Mouse (Mus musculus) hindbrain, postnatal 0 days (tissue): ENCODE measurements around the gene Stn1. TPM values are rescaled to one million over a fixed set of nuclear protein-coding genes. Genes with fewer than 3 reads are reported as not detected.

ENCODE experiments used
- ATAC-seq: fragments of 200-750 bp; cut with Nextera tagmentation; 2 replicates; pipeline ENCODE4 v1.8.0; 2017; ENCODE audit warnings: mild to moderate bottlenecking, moderate TSS enrichment, moderate library complexity
- DNase-seq: peaks from one replicate; pipeline ENCODE4 v3.0.0-alpha.2; 2015; ENCODE audit warnings: low spot score
- H3K27ac ChIP-seq: fragments of 300-500 bp; sonication (generic); 2 replicates; pipeline ENCODE4 v1.5.1; 2014; ENCODE audit warnings: mild to moderate bottlenecking
- H3K27me3 ChIP-seq: fragments of 300-500 bp; sonication (generic); 2 replicates; pipeline ENCODE4 v1.6.1; 2014; ENCODE audit warnings: low read length, mixed read lengths; ENCODE audit not compliant: insufficient read depth
- H3K36me3 ChIP-seq: fragments of 300-500 bp; sonication (generic); 2 replicates; pipeline ENCODE4 v1.6.1; 2014; ENCODE audit warnings: low read length, mixed read lengths; ENCODE audit not compliant: insufficient read depth
- H3K4me1 ChIP-seq: fragments of 300-500 bp; sonication (generic); 2 replicates; pipeline ENCODE4 v1.6.1; 2014; ENCODE audit warnings: antibody characterized with exemption, low read length, mixed read lengths; ENCODE audit not compliant: insufficient read depth
- H3K4me2 ChIP-seq: fragments of 300-500 bp; sonication (generic); 2 replicates; pipeline ENCODE4 v1.6.1; 2014; ENCODE audit warnings: low read depth, mild to moderate bottlenecking, low read length, moderate library complexity, mixed read lengths
- H3K4me3 ChIP-seq: fragments of 300-500 bp; sonication (generic); 2 replicates; pipeline ENCODE4 v1.5.1; 2014; ENCODE audit warnings: low read length
- H3K9ac ChIP-seq: fragments of 300-500 bp; sonication (generic); replicated peaks from 2 replicates; pipeline ENCODE4 v1.6.1; 2014; ENCODE audit warnings: mild to moderate bottlenecking, low read length, moderate library complexity, mixed read lengths
- H3K9me3 ChIP-seq: fragments of 300-500 bp; sonication (generic); 2 replicates; pipeline ENCODE4 v1.6.1; 2016; ENCODE audit warnings: low read length, mixed read lengths
- CTCF ChIP-seq: IDR thresholded peaks from 2 replicates; pipeline ENCODE4 v1.5.1; 2016; ENCODE audit warnings: antibody characterized with exemption, control low read depth, low read depth
- WGBS: fragments of 180-500 bp; shearing (Covaris S2); extraction: QIAGEN DNeasy Blood & Tissue Kit; methylation state at CpG from one replicate; pipeline ENCODE4 v1.1.7; 2014; 5-methylcytosine and 5-hydroxymethylcytosine counted together
- polyA plus RNA-seq: library from polyadenylated mRNA; unstranded; fragments of >200 nt; fragmentation: Nextera tagmentation; extraction: Ambion mirVana; gene quantifications from 2 replicates; pipeline ENCODE4 v1.2.1, GENCODE M21; 2015
- total RNA-seq: library from RNA; depleted of rRNA; stranded (reverse); fragments of >200 nt; gene quantifications from 2 replicates; pipeline ENCODE4 v1.2.3, GENCODE M21; 2014

Stn1 gene
- total and polyA plus RNA-seq, 2 experiments from 2014 or later, result 19.1 to 20.9 TPM

DNA sequence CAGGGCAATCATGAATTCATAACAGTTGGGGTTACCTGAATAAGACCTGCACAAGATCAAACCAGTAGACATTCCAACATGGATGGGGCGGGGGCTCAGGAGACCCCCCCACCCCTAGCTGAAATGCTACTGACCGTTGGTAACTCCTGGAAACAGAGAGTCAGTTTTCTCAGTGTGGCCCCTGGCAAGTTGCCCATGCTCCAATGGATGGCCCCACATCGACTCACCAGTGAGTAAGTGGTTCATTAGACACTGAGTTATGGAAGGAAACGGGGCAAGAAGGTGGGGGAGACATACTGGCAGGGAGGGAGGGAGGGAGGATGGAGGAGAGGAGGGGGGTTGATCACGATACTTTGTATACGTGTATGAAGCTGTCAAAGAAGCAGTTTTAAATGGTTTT is 81.3 kb downstream of the Stn1 start:
- H3K4me1 ChIP-seq, result peaks cover 17% of the 10 kb centered on the region; the same call in 1 of the 2 replicates
- H3K27ac ChIP-seq, result no peak overlapping the region
- ATAC-seq, result no peak
- no peak overlapping the region for H3K4me2 ChIP-seq
- no peaks in the 10 kb centered on the region for H3K27me3 ChIP-seq
- H3K4me3 ChIP-seq, result no peak overlapping the region
- no peaks in the 10 kb centered on the region for H3K36me3 ChIP-seq
- TF ChIP-seq CTCF, result no peak
- H3K9me3 ChIP-seq, result no peaks in the 10 kb centered on the region
- 61% methylated on average over 6 of the region's 6 CpGs for WGBS
- H3K9ac ChIP-seq, result no peak overlapping the region
- no peak for DNase-seq

GRCm38 (mm10) chr19:47455001-47455755 is 82.1 kb downstream of the Stn1 start:
- no peak for TF ChIP-seq CTCF
- Histone ChIP-seq H3K4me3 (no peak overlapping the region), H3K27me3 (no peaks in the 10 kb centered on the region), H3K9me3 (no peaks in the 10 kb centered on the region), H3K4me1 (peaks cover 17% of the 10 kb centered on the region; the same call in 1 of the 2 replicates), H3K36me3 (no peaks in the 10 kb centered on the region), H3K27ac (no peak overlapping the region), H3K4me2 (no peak overlapping the region), H3K9ac (no peak overlapping the region)
- ATAC-seq (no peak), DNase-seq (no peak)
- WGBS, result 89% methylated on average over 15 of the region's 15 CpGs

DNA sequence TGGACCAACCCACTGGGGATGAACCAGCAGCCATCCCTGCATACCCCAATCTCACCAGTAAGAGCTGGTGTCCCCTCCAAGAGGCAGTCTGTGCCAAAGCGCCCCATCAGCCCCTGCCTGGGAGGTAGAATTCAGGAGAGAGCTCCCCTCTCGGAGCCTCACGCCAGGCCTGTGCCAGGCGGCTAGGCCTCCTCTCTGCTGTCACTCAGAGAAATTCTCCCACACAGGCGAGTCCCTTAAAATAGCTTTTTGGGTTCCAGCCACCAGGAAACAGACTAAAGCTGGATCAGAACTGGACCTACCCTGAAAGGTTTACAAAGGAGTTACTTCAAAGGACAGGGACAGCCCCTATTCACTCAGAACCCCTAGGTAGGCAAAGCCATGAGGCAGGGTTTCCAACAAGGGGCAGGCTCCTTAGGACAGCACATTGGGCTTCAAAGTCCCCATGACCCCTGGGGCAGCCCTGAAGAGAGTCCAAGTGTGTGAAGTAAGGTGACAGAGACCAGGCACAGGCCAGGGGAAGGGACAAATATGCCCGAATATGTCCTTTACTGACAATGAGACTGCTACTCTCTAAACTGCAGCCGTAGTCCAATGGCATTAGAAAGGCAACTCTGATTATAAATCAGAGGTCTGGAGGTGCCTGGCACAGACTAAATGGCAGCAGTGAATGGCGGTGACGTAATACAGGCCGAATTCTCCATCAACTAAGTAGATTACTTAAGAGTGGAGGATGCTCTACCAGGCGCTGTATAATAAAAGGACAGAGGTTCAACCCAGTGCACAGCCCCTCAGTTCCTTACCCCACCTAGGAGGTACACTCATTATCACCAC is 82.9 kb downstream of the Stn1 start:
- Histone ChIP-seq H3K4me2 (no peak overlapping the region), H3K9ac (no peak overlapping the region), H3K27ac (peak overlapping the region; percentile 27; the same call in 1 of the 2 replicates), H3K4me1 (peaks cover 17% of the 10 kb centered on the region; the same call in 1 of the 2 replicates), H3K4me3 (no peak overlapping the region), H3K36me3 (no peaks in the 10 kb centered on the region), H3K9me3 (no peaks in the 10 kb centered on the region), H3K27me3 (no peaks in the 10 kb centered on the region)
- 59% methylated on average over 11 of the region's 11 CpGs for whole genome bisulfite sequencing
- ATAC-seq, result no peak
- DNase-seq, result no peak
- no peak for TF ChIP-seq CTCF

GRCm38 (mm10) chr19:47453352-47453751 is 84.0 kb downstream of the Stn1 start:
- no peak overlapping the region for H3K4me2 ChIP-seq
- ATAC-seq, result no peak
- H3K27ac ChIP-seq, result no peak overlapping the region
- H3K27me3 ChIP-seq, result no peaks in the 10 kb centered on the region
- 83% methylated on average over 7 of the region's 7 CpGs for WGBS
- no peaks in the 10 kb centered on the region for H3K36me3 ChIP-seq
- no peaks in the 10 kb centered on the region for H3K9me3 ChIP-seq
- no peak for TF ChIP-seq CTCF
- peaks cover 18% of the 10 kb centered on the region for H3K4me1 ChIP-seq
- H3K9ac ChIP-seq, result no peak overlapping the region
- no peak for DNase-seq
- H3K4me3 ChIP-seq, result no peak overlapping the region

DNA sequence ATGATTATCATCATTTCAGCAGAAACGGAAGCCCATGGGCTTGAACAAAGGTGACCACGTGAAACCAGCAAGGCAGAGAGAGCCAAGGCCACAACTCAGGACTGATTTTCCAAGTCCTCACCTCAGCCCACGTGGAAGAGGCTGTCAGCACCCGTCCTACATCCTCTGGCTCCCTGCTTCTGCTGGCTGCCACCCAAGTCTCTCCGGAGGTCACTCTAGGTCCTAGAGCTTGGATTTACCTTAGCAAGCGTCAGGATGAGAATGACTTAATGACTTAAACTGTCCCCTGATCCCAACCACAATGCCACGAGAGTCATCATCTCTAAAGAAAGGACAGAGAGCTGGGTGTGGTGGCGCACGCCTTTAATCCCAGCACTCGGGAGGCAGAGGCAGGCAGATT is 84.6 kb downstream of the Stn1 start:
- Histone ChIP-seq H3K27ac (no peak overlapping the region), H3K9ac (no peak overlapping the region), H3K9me3 (no peaks in the 10 kb centered on the region), H3K36me3 (no peaks in the 10 kb centered on the region), H3K4me1 (peaks cover 18% of the 10 kb centered on the region), H3K4me3 (no peak overlapping the region), H3K27me3 (no peaks in the 10 kb centered on the region), H3K4me2 (no peak overlapping the region)
- DNase-seq, result no peak
- ATAC-seq, result no peak
- WGBS, result 83% methylated on average over 10 of the region's 10 CpGs
- no peak for TF ChIP-seq CTCF

- no peak for TF ChIP-seq CTCF
- no peaks in the 10 kb centered on the region for H3K9me3 ChIP-seq
- H3K27ac ChIP-seq, result no peak overlapping the region
- H3K27me3 ChIP-seq, result no peaks in the 10 kb centered on the region
- DNase-seq (no peak), ATAC-seq (no peak)
- 66% methylated on average over 7 of the region's 7 CpGs for WGBS
- H3K4me2 ChIP-seq, result no peak overlapping the region
- H3K4me3 ChIP-seq, result no peak overlapping the region
- H3K4me1 ChIP-seq, result peaks cover 17% of the 10 kb centered on the region
- H3K36me3 ChIP-seq, result no peaks in the 10 kb centered on the region
- no peak overlapping the region for H3K9ac ChIP-seq
Observed at GRCm38 (mm10) chr19:47452211-47452610, 85.1 kb downstream of the Stn1 start.
